Mouse (Mus musculus) bone marrow, adult 2 months (tissue): ENCODE measurements around the gene 1700012P22Rik. TPM values are rescaled to one million over a fixed set of nuclear protein-coding genes. Genes with fewer than 3 reads are reported as not detected.

ENCODE experiments used
- H3K27ac ChIP-seq: fragments of 200-500 bp; 2 replicates; pipeline ENCODE4 v1.5.1; 2012; ENCODE audit warnings: low read depth, mild to moderate bottlenecking, control low read depth, inconsistent platforms, low read length; ENCODE audit not compliant: control insufficient read depth, poor library complexity, insufficient read depth
- H3K4me1 ChIP-seq: fragments of 200-500 bp; 2 replicates; pipeline ENCODE4 v1.6.1; 2011; ENCODE audit warnings: low read length; ENCODE audit not compliant: control insufficient read depth, insufficient read depth
- H3K4me3 ChIP-seq: fragments of 200-500 bp; replicated peaks from 2 replicates; pipeline ENCODE3; 2011; ENCODE audit warnings: mild to moderate bottlenecking, low read depth, low read length, control low read depth; ENCODE audit not compliant: control insufficient read depth
- CTCF ChIP-seq: fragments of 200-500 bp; IDR thresholded peaks from 2 replicates; pipeline ENCODE4 v1.5.1; 2011; ENCODE audit warnings: low read length, control low read depth; ENCODE audit not compliant: control insufficient read depth, insufficient read depth
- POLR2A ChIP-seq: fragments of 200-500 bp; IDR thresholded peaks from 2 replicates; pipeline ENCODE4 v1.6.1; 2011; ENCODE audit warnings: low read depth, mild to moderate bottlenecking, control low read depth, low read length, borderline replicate concordance; ENCODE audit not compliant: control insufficient read depth
- WGBS: fragments of 180-500 bp; shearing (Covaris S2); methylation state at CpG from one replicate; pipeline ENCODE4 v1.1.7; 2018; 5-methylcytosine and 5-hydroxymethylcytosine counted together
- polyA plus RNA-seq: library from polyadenylated mRNA; stranded (reverse); fragments of >200 nt; gene quantifications from 2 replicates; pipeline ENCODE4 v1.2.4, GENCODE M21; 2011; ENCODE audit warnings: low replicate concordance; ENCODE audit not compliant: missing spikeins, insufficient read depth, insufficient read length

Gene 1700012P22Rik
- not detected in 2 replicates for polyA plus RNA-seq

DNA sequence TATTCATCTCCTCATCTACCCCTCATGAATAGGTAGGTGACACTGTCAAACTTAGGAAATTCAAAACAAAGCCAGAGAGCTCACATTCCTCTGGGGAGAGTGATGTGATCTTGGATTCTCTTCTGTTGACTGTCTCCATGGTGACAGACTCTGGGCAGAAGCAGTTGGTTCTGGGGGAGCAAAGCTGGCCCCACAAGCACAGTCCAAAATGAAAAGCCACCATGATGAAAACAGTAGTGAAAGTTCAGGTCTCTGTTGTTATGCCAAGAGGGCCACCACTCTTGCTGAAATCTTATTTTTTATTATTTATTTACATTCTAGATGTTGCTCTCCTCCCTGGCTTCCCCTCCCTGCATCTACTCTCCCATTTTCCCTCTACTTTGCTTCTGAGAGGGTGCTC lies at the start of gene 1700012P22Rik:
1700012P22Rik (minus strand) TSS at position 101 of the 400 bp plus-strand sequence.
- Histone ChIP-seq H3K27ac (no peak within 1 kb of the TSS), H3K4me3 (no peak within 1 kb of the TSS), H3K4me1 (no peaks in the 10 kb centered on the region)
- TF ChIP-seq CTCF (no peak), POLR2A (no peak)

DNA sequence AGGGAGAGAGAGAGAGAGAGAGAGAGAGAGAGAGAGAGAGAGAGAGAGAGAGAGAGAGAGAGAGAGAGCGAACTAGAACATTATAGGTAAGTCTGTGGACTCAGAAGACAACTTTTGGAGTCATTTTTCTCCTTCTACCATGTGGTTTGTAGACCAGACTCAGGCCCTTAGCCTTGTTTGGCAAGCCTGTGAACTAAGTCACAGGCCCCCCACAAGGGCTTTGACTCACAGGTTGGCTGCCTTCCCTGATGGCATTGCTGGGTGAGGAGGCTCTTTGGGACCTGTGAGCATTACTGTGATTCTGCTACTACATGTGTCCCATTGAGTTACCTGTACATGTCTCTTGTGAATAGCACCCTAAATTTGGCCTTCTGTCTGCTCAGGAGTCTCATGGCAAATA lies 29.5 kb upstream of the 1700012P22Rik start:
- Histone ChIP-seq H3K27ac (no peak overlapping the region), H3K4me3 (no peak overlapping the region), H3K4me1 (no peaks in the 10 kb centered on the region)
- TF ChIP-seq POLR2A: no peak
- TF ChIP-seq CTCF: no peak
- 63% methylated on average over 1 of the region's 1 CpGs for WGBS

DNA sequence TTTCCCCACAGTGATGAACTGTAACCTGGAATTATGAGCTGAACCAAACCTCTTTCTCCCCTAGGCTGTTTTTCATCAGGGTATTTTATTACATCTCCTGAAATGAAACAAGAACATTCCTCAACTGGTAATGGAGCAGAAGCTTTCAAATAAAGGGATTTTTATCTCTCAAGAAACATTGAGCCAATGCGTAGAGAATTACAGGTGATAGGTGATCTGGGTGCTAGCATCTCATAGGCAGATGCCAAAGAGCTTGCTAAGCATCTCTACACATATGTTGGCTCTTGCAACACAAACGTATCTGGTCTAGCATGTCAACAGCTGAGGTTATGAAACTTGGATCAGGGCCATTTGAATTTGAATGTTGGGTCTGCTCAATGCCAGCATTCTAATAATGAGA lies 26.6 kb upstream of the 1700012P22Rik start:
- 58% methylated on average over 2 of the region's 2 CpGs for WGBS
- TF ChIP-seq POLR2A: no peak
- TF ChIP-seq CTCF: no peak
- no peak overlapping the region for H3K4me3 ChIP-seq

GRCm38 (mm10) chr4:144463656-144464055 lies 25.1 kb upstream of the 1700012P22Rik start, which contains the start of gene Aadacl3:
Aadacl3 (minus strand) TSS chr4:144463756.
- 52% methylated on average over 3 of the region's 3 CpGs for WGBS
- H3K27ac ChIP-seq: no peak within 1 kb of the TSS
- H3K4me3 ChIP-seq: no peak within 1 kb of the TSS
- no peaks in the 10 kb centered on the region for H3K4me1 ChIP-seq
- TF ChIP-seq CTCF: no peak
- TF ChIP-seq POLR2A: no peak

More for the DNA sequence above, 26.6 kb upstream of the 1700012P22Rik start:
- Histone ChIP-seq H3K27ac (no peak overlapping the region), H3K4me1 (no peaks in the 10 kb centered on the region)

GRCm38 (mm10) chr4:144453217-144453616 lies 14.6 kb upstream of the 1700012P22Rik start, which contains the start of gene Gm9944:
Gm9944 (minus strand) TSS chr4:144453317.
- no peak within 1 kb of the TSS for H3K4me3 ChIP-seq
- no peak for TF ChIP-seq POLR2A
- TF ChIP-seq CTCF: no peak
- no peak within 1 kb of the TSS for H3K27ac ChIP-seq
- H3K4me1 ChIP-seq: no peaks in the 10 kb centered on the region
- 66% methylated on average over 2 of the region's 2 CpGs for WGBS

DNA sequence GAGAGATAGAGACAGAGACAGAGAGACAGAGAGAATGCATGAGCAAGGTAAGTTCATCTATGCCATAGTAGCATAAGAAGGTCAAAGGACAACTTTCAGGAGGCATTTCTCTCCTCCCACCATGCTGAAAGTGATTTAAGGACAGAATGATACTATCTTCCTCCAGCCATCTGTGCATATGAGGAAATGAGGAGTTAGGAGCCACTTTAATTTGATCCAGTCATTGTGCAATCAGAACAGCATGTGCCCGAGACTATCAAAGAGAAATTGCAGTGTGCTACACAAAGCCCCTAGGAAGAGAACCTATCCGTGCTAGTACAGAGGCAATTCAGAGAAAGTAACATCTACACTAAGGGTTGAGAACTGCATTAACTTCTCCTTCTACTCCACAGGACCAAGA lies 10.0 kb upstream of the 1700012P22Rik start:
- WGBS: 27% methylated on average over 2 of the region's 2 CpGs
- Histone ChIP-seq H3K4me3 (no peak overlapping the region), H3K27ac (no peak overlapping the region), H3K4me1 (no peaks in the 10 kb centered on the region)
- TF ChIP-seq POLR2A (no peak), CTCF (no peak)

GRCm38 (mm10) chr4:144441582-144441981 lies 3.0 kb upstream of the 1700012P22Rik start:
- TF ChIP-seq CTCF: no peak
- no peak for TF ChIP-seq POLR2A

DNA sequence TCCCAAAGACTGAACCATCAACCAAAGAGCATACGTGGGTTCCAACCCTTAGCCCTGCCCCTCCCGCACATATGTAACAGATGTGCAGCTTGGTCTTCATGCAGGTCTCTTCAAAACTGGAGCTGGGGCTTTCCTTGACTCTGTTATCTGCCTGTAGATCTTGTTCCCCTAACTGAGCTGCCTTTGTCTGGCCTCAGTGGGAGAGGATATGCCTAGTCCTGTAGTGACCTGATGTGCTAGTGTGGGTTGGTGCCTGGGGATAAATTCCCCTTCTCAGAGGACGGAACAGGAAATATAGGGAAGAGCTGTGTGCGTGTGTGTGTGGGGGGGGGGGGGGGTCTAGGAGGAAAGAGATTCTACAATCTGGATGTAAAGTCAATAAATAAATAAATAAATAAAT lies 2.5 kb upstream of the 1700012P22Rik start:
- TF ChIP-seq CTCF: no peak
- no peaks in the 10 kb centered on the region for H3K4me1 ChIP-seq
- 66% methylated on average over 4 of the region's 4 CpGs for WGBS
- H3K27ac ChIP-seq: no peak overlapping the region
- no peak overlapping the region for H3K4me3 ChIP-seq

More at GRCm38 (mm10) chr4:144441582-144441981, 3.0 kb upstream of the 1700012P22Rik start:
- Histone ChIP-seq H3K4me3 (no peak overlapping the region), H3K27ac (no peak overlapping the region), H3K4me1 (no peaks in the 10 kb centered on the region)
- 45% methylated on average over 1 of the region's 1 CpGs for WGBS

GRCm38 (mm10) chr4:144433216-144433615 lies 5.4 kb downstream of the 1700012P22Rik start:
- TF ChIP-seq POLR2A (no peak), CTCF (no peak)
- no peak overlapping the region for H3K27ac ChIP-seq
- H3K4me1 ChIP-seq: no peaks in the 10 kb centered on the region
- H3K4me3 ChIP-seq: no peak overlapping the region
- WGBS: 70% methylated on average over 5 of the region's 5 CpGs
